Mouse (Mus musculus): ENCODE data around the gene Mettl8. TPM values are rescaled to one million over a fixed set of nuclear protein-coding genes. Genes with fewer than 3 reads are reported as not detected.

Mettl8 gene
- polyA plus RNA-seq, 1 experiment = 21.1 TPM

DNA sequence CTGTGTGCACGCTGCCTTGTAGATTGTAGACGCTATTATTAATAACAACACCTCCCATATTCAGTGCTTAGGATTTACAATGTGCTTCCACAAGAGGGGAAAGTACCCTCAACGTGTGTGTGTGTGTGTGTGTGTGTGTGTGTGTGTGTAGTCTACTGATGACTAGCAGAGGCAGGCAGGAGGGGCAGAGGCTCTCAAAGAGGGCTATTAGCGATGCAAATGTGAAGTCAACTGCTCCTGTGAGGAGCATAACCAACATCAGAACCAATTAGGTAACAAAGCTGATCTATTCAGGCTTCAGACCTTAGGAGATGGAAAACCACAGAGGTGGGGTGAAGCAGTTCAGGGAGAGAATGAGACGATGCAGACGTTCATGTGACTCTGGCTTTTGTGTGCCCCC is 95.3 kb downstream of the Mettl8 start:
- H3K4me3 ChIP-seq (ENCODE audit: low read depth, low read length) = no peak overlapping the region
- H3K9ac ChIP-seq (ENCODE audit: low read depth, poor library complexity, severe bottlenecking) = no peak overlapping the region
- no peaks in the 10 kb centered on the region for H3K36me3 ChIP-seq (ENCODE audit: control insufficient read depth, insufficient read depth, low read length, poor library complexity, severe bottlenecking)
- no peaks in the 10 kb centered on the region for H3K9me3 ChIP-seq (replicated peaks; ENCODE audit: control insufficient read depth, insufficient read depth, low read length, poor library complexity, severe bottlenecking)
- no peaks in the 10 kb centered on the region; the same call in 1 of the 2 replicates for H3K27me3 ChIP-seq (ENCODE audit: control insufficient read depth, insufficient read depth, low read length, poor library complexity, severe bottlenecking)
- TF ChIP-seq CTCF (IDR thresholded peaks at IDR 0.05; ENCODE audit: low read depth, low read length) = no peak
- no peak for TF ChIP-seq EP300 (IDR thresholded peaks at IDR 0.05; ENCODE audit: insufficient read depth, low read depth, low read length)
- no peak for TF ChIP-seq POLR2A (IDR thresholded peaks at IDR 0.05; ENCODE audit: insufficient read depth, low read length)
- H3K4me1 ChIP-seq (ENCODE audit: control insufficient read depth, insufficient read depth, low read length) = no peaks in the 10 kb centered on the region
- H3K27ac ChIP-seq (ENCODE audit: insufficient read depth, low read length) = no peak overlapping the region

- Histone ChIP-seq H3K27ac (ENCODE audit: insufficient read depth, low read length) (no peak overlapping the region), H3K4me3 (ENCODE audit: low read depth, low read length) (no peak overlapping the region), H3K9me3 (replicated peaks; ENCODE audit: control insufficient read depth, insufficient read depth, low read length, poor library complexity, severe bottlenecking) (no peaks in the 10 kb centered on the region), H3K27me3 (ENCODE audit: control insufficient read depth, insufficient read depth, low read length, poor library complexity, severe bottlenecking) (no peaks in the 10 kb centered on the region; the same call in 1 of the 2 replicates), H3K9ac (ENCODE audit: low read depth, poor library complexity, severe bottlenecking) (no peak overlapping the region), H3K36me3 (ENCODE audit: control insufficient read depth, insufficient read depth, low read length, poor library complexity, severe bottlenecking) (no peaks in the 10 kb centered on the region), H3K4me1 (ENCODE audit: control insufficient read depth, insufficient read depth, low read length) (no peaks in the 10 kb centered on the region)
- no peak for TF ChIP-seq POLR2A (IDR thresholded peaks at IDR 0.05; ENCODE audit: insufficient read depth, low read length)
- no peak for TF ChIP-seq EP300 (IDR thresholded peaks at IDR 0.05; ENCODE audit: insufficient read depth, low read depth, low read length)
- no peak for TF ChIP-seq CTCF (IDR thresholded peaks at IDR 0.05; ENCODE audit: low read depth, low read length)
These were observed 96.0 kb downstream of the Mettl8 start for GRCm38 (mm10) chr2:70959337-70959736.

DNA sequence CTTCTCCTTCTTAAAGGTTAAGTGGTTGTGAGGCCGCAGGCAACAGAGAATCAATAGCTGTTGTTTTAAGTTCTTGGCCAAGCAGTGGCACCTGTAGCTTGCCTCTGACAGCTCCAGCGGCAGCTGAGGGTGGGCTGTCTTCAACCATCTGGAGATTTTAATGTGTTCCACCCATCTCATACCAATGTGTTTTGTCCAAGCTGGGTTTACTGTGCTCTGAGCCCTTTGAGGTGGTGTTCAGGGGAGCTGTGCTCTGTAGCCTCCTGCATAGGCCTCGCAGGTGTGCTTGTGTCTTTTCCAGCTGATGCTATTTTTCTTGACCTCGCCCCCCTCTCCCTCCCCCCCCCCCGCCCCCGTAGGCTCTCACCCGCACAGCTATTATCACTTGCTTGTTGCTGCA is 96.8 kb downstream of the Mettl8 start:
- Histone ChIP-seq H3K4me3 (ENCODE audit: low read depth, low read length) (no peak overlapping the region), H3K27ac (ENCODE audit: insufficient read depth, low read length) (no peak overlapping the region), H3K27me3 (ENCODE audit: control insufficient read depth, insufficient read depth, low read length, poor library complexity, severe bottlenecking) (no peaks in the 10 kb centered on the region; the same call in 1 of the 2 replicates), H3K9me3 (replicated peaks; ENCODE audit: control insufficient read depth, insufficient read depth, low read length, poor library complexity, severe bottlenecking) (no peaks in the 10 kb centered on the region), H3K36me3 (ENCODE audit: control insufficient read depth, insufficient read depth, low read length, poor library complexity, severe bottlenecking) (no peaks in the 10 kb centered on the region), H3K9ac (ENCODE audit: low read depth, poor library complexity, severe bottlenecking) (no peak overlapping the region), H3K4me1 (ENCODE audit: control insufficient read depth, insufficient read depth, low read length) (no peaks in the 10 kb centered on the region)
- TF ChIP-seq CTCF (IDR thresholded peaks at IDR 0.05; ENCODE audit: low read depth, low read length) (no peak), POLR2A (IDR thresholded peaks at IDR 0.05; ENCODE audit: insufficient read depth, low read length) (no peak), EP300 (IDR thresholded peaks at IDR 0.05; ENCODE audit: insufficient read depth, low read depth, low read length) (no peak)

- H3K27ac ChIP-seq (ENCODE audit: insufficient read depth, low read length) = no peak overlapping the region
- H3K4me1 ChIP-seq (ENCODE audit: control insufficient read depth, insufficient read depth, low read length) = no peaks in the 10 kb centered on the region
- TF ChIP-seq EP300 (IDR thresholded peaks at IDR 0.05; ENCODE audit: insufficient read depth, low read depth, low read length) = no peak
- no peaks in the 10 kb centered on the region for H3K36me3 ChIP-seq (ENCODE audit: control insufficient read depth, insufficient read depth, low read length, poor library complexity, severe bottlenecking)
- H3K4me3 ChIP-seq (ENCODE audit: low read depth, low read length) = no peak overlapping the region
- H3K27me3 ChIP-seq (ENCODE audit: control insufficient read depth, insufficient read depth, low read length, poor library complexity, severe bottlenecking) = no peaks in the 10 kb centered on the region; the same call in 1 of the 2 replicates
- H3K9ac ChIP-seq (ENCODE audit: low read depth, poor library complexity, severe bottlenecking) = no peak overlapping the region
- H3K9me3 ChIP-seq (replicated peaks; ENCODE audit: control insufficient read depth, insufficient read depth, low read length, poor library complexity, severe bottlenecking) = no peaks in the 10 kb centered on the region
These were observed 101.8 kb downstream of the Mettl8 start for GRCm38 (mm10) chr2:70953616-70954015.

DNA sequence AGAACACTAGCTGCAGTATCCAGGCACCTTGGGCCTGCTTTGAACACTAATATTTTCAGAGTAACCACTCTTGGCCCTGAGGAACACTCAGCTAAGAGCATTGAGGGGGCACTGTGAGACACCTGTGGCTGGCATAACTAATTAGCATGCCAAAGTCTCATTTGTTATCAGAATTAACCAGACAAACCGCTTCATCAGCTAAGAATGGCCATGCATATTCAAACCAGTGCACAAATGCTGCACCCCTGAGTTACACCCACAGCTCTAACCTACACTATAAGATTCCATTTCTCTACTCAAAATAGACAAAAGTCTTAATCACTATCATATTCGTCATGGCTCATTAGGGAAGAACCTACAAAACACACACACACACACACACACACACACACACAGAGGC is 103.4 kb downstream of the Mettl8 start:
- Histone ChIP-seq H3K27ac (ENCODE audit: insufficient read depth, low read length) (no peak overlapping the region), H3K9me3 (replicated peaks; ENCODE audit: control insufficient read depth, insufficient read depth, low read length, poor library complexity, severe bottlenecking) (no peaks in the 10 kb centered on the region), H3K27me3 (ENCODE audit: control insufficient read depth, insufficient read depth, low read length, poor library complexity, severe bottlenecking) (no peaks in the 10 kb centered on the region), H3K4me1 (ENCODE audit: control insufficient read depth, insufficient read depth, low read length) (no peaks in the 10 kb centered on the region), H3K9ac (ENCODE audit: low read depth, poor library complexity, severe bottlenecking) (no peak overlapping the region), H3K4me3 (ENCODE audit: low read depth, low read length) (no peak overlapping the region), H3K36me3 (ENCODE audit: control insufficient read depth, insufficient read depth, low read length, poor library complexity, severe bottlenecking) (no peaks in the 10 kb centered on the region)
- no peak for TF ChIP-seq CTCF (IDR thresholded peaks at IDR 0.05; ENCODE audit: low read depth, low read length)
- no peak for TF ChIP-seq EP300 (IDR thresholded peaks at IDR 0.05; ENCODE audit: insufficient read depth, low read depth, low read length)
- TF ChIP-seq POLR2A (IDR thresholded peaks at IDR 0.05; ENCODE audit: insufficient read depth, low read length) = no peak

DNA sequence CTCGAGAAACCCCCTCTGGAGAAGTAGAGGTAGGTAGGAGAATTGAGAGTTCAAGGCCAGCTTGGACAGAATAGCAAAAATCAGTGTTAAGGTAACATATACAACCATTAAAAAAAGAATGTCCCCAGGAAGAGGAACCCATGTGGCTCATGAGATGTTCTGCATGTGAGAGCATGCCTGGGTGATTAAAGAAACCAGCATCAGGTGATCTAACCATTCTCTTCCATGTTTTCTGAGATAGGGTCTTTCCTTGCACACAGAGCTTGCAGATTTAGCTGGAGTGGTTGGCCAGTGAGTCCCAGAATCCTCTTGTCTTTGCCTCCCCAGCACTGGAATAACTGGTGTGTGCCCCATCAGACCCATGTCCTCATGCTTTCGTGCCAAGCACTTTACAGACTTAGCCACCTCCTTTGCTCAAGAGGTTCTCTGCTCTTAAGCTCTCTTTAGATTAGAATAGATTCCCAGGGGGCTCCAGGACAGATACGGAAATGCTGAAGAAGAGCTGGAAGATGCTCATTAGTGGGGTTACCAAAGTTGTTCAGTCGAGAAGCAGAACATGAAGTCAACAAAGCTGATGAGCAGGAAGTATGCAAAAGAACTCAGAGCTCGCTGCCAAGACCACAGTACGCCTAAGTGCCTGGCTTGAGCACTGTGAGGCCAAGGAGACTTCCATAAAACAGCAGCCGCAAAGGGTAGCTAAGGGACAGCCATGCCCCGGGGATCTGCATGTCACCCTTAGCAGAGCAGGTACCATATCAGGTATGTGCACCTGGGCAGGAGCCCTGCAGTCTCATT is 110.7 kb downstream of the Mettl8 start:
- Histone ChIP-seq H3K4me1 (ENCODE audit: control insufficient read depth, insufficient read depth, low read length) (no peaks in the 10 kb centered on the region), H3K27me3 (ENCODE audit: control insufficient read depth, insufficient read depth, low read length, poor library complexity, severe bottlenecking) (no peaks in the 10 kb centered on the region), H3K9ac (ENCODE audit: low read depth, poor library complexity, severe bottlenecking) (no peak overlapping the region), H3K9me3 (replicated peaks; ENCODE audit: control insufficient read depth, insufficient read depth, low read length, poor library complexity, severe bottlenecking) (no peaks in the 10 kb centered on the region), H3K4me3 (ENCODE audit: low read depth, low read length) (no peak overlapping the region), H3K27ac (ENCODE audit: insufficient read depth, low read length) (no peak overlapping the region), H3K36me3 (ENCODE audit: control insufficient read depth, insufficient read depth, low read length, poor library complexity, severe bottlenecking) (no peaks in the 10 kb centered on the region)
- no peak for TF ChIP-seq EP300 (IDR thresholded peaks at IDR 0.05; ENCODE audit: insufficient read depth, low read depth, low read length)
- TF ChIP-seq POLR2A (IDR thresholded peaks at IDR 0.05; ENCODE audit: insufficient read depth, low read length) = no peak
- TF ChIP-seq CTCF (IDR thresholded peaks at IDR 0.05; ENCODE audit: low read depth, low read length) = no peak

All from ES-Bruce4 (cell line).